Mouse (Mus musculus) neutrophil, adult 5-6 weeks (primary cell): ENCODE data around the gene Tubg2. TPM values are rescaled to one million over a fixed set of nuclear protein-coding genes. Genes with fewer than 3 reads are reported as not detected.

Experiments
- ATAC-seq: fragments of 151-379, 151-347 bp; 2 replicates; pipeline ENCODE4 v1.8.0; 2017; ENCODE audit warnings: mild to moderate bottlenecking, moderate TSS enrichment; ENCODE audit not compliant: insufficient number of reproducible peaks, poor library complexity, low FRiP score, severe bottlenecking; ENCODE audit errors: extremely low read depth
- total RNA-seq: library from RNA; stranded (forward); fragments of 200-1000 nt; gene quantifications from 2 replicates; pipeline ENCODE4 v1.2.3, GENCODE M21; 2017

The Tubg2 gene
- total RNA-seq, 1 experiment from 2014 or later = 0.35 TPM

DNA sequence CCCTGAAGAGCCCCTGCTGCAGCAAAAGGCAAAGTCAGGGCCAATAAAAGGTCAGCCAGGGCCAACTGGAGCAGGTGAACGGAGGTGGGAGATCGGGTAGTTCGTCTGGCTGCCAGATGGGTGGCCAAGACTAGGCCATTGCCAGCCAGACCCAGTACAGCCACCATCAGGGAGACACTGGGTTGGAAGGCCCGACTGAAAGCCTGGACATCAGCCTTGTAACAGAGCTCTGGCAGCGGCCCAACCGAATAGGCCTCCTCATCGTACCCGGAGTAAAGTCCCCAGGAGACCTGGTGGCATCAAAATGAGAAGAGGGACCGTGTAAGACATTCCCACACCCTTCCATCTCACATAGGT lies 18.7 kb downstream of the Tubg2 start:
- no peak for ATAC-seq

DNA sequence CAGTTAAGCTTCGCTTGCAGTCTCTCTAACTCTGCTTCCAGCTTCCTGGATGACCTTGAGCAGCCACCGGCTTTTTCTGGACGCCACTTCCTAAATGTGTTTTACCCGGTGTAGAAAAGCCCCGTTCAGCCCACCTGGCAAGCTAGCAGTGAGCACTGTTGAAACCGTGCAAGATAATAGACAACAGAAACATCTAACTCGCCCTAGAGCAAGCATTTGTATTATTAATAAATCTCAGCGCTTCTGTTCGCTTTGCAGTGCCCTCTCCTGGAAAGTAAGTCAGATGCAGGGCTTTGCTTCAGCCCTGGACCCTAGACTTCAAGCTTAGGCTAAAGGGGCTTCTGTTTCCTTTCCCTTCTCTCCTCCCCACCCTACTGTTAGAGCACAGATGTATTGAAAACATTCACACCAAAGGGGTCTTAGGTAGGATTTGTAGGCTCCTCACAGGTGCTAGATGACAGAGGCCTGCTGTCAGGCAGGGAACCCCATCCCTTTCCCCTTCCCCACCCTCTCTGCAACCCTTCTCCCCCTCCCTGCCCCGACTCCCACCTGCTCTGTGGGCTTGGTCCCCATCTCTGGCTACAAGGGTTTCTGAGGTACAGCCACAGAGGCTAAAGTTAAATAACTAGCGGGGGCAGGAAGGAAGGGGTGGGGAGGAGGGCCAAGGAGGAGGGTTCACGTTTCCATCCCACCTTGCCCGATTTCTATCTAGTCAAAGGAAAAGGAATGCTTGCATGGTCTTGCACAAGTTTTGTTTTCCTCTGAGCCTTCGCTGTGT lies 19.3 kb downstream of the Tubg2 start, which contains the start of gene Ccr10:
TSS of gene Ccr10 (minus strand) at position 593 of the 778 bp plus-strand sequence.
- ATAC-seq = no peak

DNA sequence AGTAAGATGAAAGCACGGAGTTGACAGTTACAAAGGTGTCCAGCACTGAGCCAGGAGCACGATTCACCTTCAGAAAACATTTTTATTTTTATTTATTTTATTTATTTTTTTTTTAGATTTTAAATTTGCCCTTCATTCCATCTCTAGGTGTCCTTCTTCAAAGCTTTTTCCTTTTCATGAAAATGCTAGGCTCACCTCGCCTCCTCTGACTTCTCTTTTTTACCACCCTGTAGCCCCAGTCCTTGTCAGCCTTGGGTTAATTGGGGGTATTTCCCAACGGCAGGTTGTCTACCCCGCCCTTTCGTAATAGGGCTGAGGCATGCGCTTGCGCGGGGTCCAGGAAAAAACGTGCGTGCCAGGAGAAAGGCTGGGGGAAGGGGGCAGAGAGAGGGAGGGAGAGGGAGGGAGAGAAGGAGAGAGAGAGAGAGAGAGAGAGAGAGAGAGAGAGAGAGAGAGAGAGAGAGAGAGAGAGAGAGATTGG lies 20.0 kb downstream of the Tubg2 start:
- ATAC-seq = no peak

DNA sequence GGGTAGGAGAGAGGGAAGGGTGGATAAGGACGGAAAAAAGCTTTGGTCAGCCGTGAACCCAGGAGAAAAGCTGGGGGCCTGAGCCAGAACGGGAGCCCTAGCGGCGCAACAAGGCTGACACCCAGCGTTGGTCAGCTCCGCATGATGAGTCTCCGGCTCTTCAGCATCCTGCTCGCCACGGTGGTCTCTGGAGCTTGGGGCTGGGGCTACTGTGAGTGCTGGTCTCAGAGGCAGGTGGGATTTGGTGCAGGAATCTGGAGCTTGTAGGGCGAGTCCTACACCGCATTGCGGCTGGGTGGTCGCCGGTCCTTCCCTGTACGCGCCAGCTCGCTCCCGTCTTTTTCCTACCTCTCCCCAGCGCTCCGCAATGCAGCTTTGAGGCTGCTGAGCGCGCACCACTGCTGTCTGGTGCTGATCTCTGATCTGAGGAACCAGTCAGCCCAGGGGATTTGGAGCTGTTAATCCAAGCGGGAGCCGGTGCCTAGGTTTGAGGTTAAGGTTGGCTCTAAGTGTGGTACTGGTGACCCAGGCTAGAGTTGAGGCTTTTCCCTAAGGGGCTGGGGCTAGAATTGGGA lies 20.5 kb downstream of the Tubg2 start:
- ATAC-seq = no peak

DNA sequence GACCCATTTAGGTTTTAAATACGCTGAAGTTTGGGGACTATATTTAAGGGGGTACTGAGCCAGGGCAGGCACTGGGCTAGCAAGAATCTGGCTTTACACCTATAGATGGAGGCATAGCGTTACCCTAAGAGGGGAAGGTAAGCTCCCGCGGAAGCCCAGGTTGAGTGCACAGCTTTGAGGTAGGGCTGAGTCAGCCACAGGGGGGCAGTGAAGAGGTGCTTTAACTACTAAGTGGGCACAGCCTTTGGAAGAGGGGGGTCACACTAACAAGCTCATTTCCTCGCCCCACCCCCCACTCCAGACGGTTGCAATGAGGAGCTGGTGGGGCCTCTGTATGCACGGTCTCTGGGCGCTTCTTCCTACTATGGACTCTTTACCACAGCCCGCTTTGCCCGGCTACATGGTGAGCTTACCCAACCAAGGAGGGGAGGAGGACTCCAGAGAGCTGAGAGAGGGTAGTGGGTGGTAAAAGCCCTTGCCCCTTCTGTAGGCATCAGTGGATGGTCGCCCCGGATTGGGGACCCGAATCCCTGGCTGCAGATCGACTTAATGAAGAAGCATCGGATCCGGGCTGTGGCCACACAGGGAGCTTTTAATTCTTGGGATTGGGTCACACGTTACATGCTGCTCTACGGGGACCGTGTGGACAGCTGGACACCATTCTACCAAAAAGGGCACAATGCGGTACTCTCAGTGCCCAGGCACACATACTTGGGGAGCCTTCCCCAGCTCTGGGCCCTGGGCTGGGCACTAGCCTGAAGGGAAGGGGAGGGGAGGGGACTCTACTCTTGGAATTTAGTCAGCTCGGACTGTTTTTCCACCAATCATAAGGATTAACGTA lies 21.4 kb downstream of the Tubg2 start:
- ATAC-seq = peak; percentile 53

DNA sequence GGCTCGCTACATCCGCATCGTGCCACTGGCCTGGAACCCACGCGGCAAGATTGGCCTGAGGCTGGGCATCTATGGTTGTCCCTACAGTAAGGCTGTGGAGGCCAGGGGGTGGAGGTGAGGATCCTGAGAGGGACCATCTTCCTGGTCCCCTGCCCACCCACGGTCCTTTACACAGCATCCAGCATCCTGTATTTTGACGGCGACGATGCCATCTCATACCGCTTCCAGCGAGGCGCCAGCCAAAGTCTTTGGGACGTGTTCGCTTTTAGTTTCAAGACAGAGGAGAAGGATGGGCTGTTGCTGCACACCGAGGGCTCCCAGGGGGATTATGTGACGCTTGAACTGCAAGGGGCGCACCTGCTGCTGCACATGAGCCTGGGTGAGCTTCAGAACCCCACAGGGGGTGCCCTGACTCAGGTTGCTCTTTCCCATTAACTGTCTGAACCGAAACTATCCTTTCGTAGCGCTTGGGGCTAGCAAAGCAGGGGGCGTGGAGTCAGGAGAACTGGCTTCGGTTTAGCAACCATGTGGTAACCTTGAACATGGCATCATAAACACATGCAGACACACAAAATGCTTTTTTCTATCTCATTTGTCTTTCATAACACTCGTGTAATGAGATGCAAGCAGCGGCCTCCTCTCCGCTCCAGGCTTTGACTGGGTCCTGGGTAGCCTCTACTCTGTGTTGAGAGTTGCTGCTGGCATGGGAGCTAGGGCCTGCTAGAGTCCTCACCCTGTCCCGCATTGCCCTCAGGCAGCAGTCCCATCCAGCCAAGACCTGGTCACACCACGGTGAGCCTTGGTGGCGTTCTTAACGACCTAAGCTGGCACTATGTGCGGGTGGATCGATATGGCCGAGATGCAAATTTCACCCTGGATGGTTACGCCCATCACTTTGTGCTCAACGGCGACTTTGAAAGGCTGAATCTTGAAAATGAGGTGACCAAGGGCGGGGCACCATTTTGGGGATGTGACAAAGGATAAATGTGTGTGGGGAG lies 22.7 kb downstream of the Tubg2 start:
- no peak for ATAC-seq

DNA sequence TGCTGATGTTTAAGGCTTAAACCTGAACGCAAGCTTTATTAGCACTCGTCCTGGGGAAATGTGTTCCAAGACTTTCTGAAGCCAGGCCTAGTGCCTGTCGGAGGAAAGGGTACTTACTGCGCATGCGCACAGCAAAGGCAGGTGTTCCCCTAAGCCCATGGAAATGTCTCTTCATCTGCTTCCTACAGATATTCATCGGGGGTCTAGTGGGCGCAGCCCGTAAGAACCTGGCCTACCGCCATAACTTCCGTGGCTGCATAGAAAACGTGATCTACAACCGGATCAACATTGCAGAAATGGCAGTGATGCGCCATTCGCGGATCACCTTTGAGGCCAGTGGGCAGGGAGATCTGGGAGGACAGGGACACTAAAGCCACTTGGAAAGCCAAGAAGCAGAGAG lies 23.6 kb downstream of the Tubg2 start:
- ATAC-seq = no peak

DNA sequence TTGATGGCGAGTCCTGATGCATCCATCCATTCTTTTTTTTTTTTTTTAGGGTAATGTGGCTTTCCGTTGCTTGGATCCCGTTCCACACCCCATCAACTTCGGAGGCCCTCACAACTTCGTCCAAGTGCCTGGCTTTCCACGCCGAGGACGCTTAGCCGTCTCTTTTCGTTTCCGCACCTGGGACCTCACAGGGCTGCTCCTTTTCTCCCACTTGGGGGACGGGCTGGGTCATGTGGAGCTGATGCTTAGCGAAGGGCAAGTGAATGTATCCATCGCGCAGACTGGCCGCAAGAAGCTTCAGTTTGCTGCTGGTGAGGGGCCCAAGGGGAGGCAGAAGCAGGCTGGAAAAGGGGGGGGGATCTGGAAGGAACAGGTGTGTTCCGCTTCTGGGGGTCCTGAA lies 24.6 kb downstream of the Tubg2 start:
- no peak for ATAC-seq

DNA sequence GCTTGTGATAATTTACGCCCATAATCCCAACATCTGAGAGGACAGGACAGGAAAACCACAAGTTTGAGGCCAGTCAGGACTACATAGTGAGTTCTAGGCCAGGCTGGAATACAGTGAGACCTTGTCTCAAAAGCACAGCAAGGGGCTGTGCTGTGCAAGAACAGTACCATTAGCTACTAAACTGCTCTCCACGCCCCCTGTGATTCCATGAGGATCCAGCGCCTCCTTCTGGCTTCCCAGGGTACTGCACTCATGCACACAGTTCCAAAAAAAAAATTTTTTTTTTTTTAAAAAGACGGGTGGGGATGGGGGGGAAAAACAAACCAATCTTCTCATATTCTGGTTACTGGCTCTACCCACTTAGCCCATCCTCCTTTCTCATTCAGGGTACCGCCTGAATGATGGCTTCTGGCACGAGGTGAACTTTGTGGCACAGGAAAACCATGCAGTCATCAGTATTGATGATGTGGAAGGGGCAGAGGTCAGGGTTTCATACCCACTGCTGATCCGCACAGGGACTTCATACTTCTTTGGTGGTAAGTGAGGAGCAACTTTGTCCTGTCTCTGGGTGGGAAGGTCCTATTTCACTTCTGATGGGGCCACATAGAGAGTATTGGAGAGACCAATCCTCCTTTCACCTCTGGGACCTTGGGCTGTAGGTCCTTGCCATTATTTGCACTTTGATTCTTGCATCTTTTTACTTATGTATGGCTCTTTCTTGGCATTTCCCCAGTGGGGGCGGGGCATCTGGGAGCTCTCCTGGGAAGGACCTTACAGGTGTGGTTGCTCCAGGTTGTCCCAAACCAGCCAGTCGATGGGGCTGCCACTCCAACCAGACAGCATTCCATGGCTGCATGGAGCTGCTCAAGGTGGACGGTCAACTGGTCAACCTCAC lies 25.4 kb downstream of the Tubg2 start:
- no peak for ATAC-seq

DNA sequence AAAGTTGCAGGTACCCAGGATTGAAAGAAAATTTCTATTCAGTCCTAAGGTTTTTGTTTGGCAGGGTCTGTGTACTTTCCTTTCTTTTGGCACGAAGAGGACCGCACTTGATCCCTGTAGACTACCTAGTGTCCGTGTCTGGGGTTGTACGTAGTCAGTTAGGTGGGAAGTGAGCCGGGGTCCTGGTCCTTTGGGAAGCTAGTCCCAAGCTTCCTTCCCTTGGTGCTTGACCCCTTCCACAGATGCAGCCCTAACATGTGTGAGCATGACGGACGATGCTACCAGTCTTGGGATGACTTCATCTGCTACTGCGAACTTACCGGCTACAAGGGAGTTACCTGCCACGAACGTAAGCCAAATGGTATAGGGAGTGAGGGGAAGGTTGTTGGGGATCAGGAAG lies 26.3 kb downstream of the Tubg2 start:
- no peak for ATAC-seq

DNA sequence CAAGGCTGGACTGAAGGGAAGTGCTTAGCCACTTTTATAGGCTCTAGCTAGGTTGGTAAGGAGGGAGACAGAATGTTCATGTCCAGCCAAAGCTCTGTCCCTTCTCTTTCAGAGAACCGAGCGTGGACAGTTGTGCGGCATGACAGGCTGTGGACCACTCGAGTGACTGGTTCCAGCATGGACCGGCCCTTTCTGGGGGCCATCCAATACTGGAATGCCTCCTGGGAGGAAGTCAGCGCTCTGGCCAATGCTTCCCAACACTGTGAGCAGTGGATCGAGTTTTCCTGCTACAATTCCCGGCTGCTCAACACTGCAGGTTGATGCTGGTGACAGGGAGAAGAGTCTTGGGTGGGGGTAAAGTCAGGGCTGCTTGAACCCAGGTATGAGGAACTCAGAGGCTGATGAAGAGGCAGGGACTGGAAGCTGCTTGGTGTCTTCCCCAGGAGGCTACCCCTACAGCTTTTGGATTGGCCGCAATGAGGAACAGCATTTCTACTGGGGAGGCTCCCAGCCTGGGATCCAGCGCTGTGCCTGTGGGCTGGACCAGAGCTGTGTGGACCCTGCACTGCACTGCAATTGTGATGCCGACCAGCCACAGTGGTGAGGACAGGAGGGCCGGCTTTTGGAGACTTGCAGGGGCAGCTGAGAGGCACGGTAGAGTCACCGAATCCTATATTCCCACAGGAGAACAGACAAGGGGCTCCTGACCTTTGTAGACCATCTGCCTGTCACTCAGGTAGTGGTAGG lies 27.2 kb downstream of the Tubg2 start:
- no peak for ATAC-seq

DNA sequence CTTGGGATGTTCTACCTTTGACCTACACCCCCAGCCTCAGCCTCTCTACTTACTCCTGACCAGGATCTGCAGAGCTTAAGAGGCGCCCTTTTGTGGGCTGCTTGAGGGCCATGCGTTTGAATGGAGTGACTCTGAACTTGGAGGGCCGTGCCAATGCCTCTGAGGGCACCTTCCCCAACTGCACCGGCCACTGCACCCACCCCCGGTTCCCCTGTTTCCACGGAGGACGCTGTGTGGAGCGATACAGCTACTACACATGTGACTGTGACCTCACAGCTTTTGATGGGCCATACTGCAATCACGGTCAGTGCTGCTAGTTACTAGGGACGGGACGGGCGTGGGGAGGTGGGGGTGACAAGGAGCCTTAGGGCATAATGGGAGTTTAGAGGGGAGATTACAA lies 29.3 kb downstream of the Tubg2 start:
- no peak for ATAC-seq

DNA sequence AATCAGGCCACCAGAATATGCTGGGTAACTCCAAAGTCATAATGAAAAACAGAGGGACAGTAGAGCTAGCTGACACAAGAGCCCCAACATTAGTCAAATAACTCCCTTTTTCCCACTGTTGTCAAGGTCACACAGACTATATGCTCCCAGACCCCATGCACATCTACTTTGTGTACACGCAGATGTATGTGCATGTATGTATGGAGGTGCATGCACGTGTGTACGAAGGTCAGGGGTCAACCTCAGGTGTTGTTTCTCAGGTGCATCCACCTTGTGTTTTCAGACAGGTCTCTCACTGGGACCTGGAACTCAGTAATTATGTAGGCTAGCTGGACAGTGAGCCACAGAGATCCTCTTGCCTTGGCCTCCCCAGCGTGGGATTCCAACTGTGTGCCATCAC lies 29.7 kb downstream of the Tubg2 start:
- ATAC-seq = no peak

DNA sequence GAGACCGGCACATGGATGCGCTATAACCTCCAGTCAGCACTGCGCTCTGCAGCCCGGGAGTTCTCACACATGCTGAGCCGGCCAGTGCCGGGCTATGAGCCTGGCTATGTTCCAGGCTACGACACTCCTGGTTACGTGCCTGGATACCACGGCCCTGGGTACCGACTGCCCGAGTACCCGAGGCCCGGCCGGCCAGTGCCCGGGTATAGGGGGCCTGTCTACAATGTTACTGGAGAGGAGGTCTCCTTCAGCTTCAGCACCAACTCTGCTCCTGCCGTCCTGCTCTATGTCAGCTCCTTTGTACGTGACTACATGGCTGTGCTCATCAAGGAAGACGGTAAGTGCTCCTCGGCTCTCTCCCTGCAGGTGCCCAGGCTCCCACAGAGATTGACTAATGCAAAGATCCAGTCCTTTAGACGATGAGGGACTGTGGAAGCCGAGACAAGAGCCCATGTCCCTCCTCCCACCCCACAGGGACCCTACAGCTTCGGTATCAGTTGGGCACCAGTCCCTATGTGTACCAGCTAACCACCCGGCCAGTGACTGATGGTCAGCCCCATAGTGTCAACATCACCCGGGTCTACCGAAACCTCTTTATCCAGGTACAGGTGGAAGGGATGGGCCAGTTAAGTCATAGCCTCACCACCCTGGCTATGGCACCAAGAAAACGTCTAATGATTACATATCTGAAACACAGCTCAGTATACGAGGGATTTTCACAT lies 31.0 kb downstream of the Tubg2 start:
- ATAC-seq = no peak

DNA sequence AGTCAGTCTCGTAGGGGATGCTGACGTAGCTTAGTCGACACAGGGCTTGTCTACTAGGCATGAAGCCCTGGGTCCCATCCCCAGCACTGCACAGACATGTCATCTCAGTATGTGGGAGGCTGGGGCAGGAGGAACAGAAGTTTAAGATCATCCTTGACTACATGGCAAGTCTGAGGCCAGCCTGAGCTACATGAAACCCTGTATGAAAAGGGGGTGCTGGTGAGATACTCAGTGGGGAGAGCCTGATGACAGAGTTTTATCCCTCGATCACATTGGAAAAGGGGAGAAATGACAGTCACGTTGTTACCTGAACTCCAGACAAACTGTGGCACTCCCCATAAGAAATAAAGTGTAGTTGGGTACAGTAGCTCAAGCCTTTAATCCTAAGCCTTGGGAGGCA lies 31.8 kb downstream of the Tubg2 start:
- no peak for ATAC-seq

DNA sequence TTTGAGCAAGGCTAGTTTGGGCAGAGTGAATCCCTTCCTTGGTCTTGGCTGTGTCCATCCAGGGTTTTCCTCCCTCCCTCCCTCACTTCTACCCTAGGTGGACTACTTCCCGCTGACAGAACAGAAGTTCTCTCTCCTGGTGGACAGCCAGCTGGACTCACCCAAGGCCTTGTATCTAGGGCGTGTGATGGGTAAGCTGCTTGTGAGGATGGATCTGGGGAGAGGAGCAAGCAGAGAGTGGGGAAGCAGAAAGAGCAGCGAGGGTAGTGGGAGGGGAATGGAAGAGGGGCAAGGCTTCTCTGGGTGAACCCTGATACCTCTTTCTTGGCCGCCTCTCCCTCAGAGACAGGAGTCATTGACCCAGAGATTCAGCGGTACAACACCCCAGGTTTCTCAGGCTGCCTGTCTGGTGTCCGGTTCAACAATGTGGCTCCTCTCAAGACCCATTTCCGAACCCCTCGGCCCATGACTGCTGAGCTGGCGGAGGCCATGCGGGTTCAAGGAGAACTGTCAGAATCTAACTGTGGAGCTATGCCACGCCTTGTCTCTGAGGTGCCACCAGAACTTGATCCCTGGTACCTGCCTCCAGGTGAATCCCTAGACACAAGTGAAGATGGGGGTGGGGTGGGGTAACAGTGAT lies 32.6 kb downstream of the Tubg2 start:
- no peak for ATAC-seq
